Mouse (Mus musculus): ENCODE measurements at regions not wholly inside any gene's neighbourhood (a gene's known extent, or its start where the extent isn't known, plus 50 kb on each side); places are given as distances from the start of the nearest gene placed in this dataset.

- TF ChIP-seq GATA1 (IDR thresholded peaks at IDR 0.05; ENCODE audit: borderline replicate concordance, low read length) (no peak), FLI1 (IDR thresholded peaks at IDR 0.05; ENCODE audit: low read length) (no peak)
Measured at GRCm38 (mm10) chr4:154749996-154750395, 82.3 kb upstream of the Actrt2 start.
